Mouse (Mus musculus) cerebellum, postnatal 4 days (tissue): Measurements from ENCODE around the gene Lrrc4.

Experiments used
- DNase-seq, 2 experiments: peaks; one replicate each; pipeline ENCODE4 v3.0.0; 2022; ENCODE audit warnings: low spot score in 2 of 2, mixed read lengths in 1 of 2

Gene Lrrc4

DNA sequence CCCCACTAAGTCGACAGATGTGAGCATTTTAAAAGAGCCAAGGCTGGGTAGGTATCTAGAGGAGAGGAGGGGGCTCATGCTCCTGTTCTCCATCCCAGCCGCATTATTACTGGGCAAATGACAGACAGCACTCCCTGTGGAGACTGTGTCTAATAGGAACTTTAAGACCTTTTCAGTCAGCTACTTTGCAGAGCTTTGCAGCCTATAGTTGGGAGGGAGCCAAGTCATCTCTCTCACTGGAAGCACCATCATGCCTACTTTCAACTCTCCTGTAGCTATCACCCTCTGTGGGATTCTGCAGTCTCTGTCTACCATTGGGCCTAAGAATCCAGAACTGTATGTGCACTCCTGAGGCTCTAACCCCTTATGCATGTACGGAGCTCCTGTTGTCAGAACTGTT lies 5.7 kb downstream of the Lrrc4 start:
- DNase-seq: no peak

- DNase-seq: no peak
These were observed 7.7 kb downstream of the Lrrc4 start for GRCm38 (mm10) chr6:28823802-28824201.

DNA sequence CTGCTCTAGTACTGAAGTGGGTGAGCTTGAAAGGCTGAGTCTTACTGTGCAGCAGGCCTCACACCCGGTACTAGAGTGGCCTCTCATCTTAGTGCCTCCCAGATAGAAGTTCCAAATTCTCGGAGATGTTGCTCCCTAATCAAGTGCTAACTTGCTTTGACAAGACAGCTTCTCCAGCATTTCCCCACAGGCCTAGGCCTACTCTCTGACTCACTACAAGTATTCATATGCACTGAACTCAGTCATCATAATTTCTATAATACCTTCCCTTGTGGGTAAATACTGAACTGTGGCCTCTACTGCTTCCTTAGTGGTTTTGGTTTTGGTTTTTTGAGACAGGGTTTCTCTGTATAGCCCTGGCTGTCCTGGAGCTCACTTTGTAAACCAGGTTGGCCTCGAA lies 8.2 kb downstream of the Lrrc4 start:
- DNase-seq: no peak

- DNase-seq: no peak
These were observed 9.3 kb downstream of the Lrrc4 start for GRCm38 (mm10) chr6:28822296-28822695.

- DNase-seq: no peak
These were observed 11.8 kb downstream of the Lrrc4 start for GRCm38 (mm10) chr6:28819509-28820358.

GRCm38 (mm10) chr6:28817039-28817438 lies 14.5 kb downstream of the Lrrc4 start:
- peak in 1 of 2 experiments; percentile 38 for DNase-seq

- DNase-seq: no peak
These were observed 16.7 kb downstream of the Lrrc4 start for GRCm38 (mm10) chr6:28814895-28815294.

DNA sequence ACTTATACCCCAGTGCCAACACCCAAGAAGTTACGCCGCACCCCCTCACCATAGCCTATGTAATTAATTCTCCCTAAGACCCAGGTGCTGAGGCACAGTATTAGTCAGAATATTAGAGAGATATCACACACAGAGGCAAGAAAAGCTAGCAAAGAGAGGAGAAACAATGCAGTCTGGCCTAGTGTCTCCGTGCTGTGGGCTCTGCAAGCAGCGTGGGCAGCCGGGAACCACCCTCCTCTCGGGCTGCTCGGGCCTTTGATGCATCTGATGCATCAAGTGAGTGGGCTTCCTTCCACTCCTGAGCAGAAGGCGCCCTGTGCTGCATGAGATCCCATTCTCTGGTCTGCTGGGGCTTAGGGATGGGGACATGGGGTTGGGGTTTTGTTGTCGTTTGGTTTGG lies 18.5 kb downstream of the Lrrc4 start:
- no peak for DNase-seq

- DNase-seq: no peak
These were observed 26.8 kb downstream of the Lrrc4 start for GRCm38 (mm10) chr6:28804751-28805150.

DNA sequence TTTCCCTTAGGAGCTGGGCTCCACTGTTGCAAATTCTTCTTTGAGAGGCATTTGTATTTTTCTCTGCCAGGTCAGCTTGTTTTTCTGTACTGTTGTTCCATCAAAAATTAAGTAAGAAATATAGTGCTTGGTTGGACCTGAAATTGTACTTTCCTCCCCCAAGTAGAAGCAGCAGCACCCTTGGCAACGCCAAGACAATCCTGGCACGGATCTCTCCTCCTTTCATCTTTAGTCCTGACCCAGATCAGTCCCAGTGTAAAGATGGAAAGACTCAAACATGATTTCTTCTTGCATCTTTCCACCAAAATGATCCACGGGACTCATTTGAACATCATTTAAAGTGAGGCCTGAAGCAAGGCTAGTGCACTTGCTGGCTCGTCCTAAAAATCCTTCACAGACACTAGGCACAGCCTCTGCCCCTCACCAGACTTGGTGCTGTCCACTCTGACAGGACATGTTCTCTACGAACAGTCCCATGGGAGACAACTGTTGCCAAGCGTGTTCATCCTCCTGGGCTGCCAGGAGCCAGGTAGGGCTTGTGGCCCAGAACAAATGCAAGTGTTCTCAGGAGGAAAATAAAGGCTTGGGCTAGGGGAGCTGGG lies 27.8 kb downstream of the Lrrc4 start:
- DNase-seq: no peak

DNA sequence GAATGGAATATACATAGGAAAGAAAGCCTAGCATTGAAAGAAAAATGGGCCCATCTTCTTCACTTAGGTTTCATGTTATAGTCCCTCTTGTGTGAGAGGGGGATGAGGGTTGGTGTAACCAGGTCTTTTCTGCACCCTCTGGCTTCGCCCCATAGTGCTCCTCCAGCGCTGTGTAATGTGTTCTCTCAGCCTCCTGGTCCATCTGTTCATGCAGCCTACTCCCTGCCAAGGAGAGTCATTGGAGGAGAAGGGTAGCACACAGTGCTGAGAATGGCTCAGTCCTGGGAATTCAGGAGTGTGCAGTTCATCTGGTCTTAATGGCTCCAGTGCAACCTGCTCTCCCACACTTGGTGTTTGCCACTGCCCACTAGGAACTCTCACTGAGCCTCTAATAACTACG lies 30.6 kb downstream of the Lrrc4 start:
- DNase-seq: no peak

GRCm38 (mm10) chr6:28799818-28800217 lies 31.7 kb downstream of the Lrrc4 start:
- DNase-seq: no peak

DNA sequence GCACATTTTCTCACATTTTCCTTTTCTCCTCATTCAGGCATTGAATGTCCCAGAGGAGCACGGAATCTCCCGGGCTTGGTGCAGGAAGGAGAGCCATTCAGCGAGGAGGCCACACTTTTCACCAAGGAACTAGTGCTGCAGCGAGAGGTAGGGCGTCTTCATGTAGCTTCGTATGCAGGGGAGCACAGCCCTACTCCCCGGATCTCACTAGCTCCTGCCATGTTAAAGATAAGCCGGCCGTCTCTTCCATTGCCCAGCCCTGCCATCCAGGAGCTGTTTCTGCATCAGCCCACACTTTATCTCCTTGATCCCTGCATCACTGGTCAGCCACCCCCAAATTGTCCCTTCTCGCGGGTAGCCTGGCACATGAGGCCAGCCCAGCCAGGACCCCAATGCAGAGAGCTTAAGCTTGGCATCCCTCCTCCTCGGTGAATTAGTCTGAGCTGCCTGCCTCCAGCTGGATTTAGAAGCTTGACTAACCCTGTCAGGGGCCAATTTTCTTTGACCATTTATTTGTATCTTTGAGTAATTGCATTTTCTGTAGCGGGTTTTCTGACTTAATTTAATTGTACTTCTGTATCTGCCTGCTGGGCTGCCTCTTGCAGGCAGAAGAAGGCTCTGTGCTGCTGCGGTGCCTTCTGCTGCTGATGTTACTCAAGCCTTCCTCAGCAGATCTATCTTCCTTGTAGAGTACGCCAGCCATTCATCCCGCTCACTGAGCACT lies 35.6 kb downstream of the Lrrc4 start:
- no peak for DNase-seq

GRCm38 (mm10) chr6:28795380-28795779 lies 36.2 kb downstream of the Lrrc4 start:
- no peak for DNase-seq

GRCm38 (mm10) chr6:28791809-28792208 lies 39.7 kb downstream of the Lrrc4 start:
- DNase-seq: no peak

- no peak for DNase-seq
These were observed 40.4 kb downstream of the Lrrc4 start for GRCm38 (mm10) chr6:28791183-28791582.

GRCm38 (mm10) chr6:28789685-28790084 lies 41.9 kb downstream of the Lrrc4 start:
- no peak for DNase-seq

GRCm38 (mm10) chr6:28787133-28787532 lies 44.4 kb downstream of the Lrrc4 start:
- DNase-seq: no peak

GRCm38 (mm10) chr6:28785770-28786169 lies 45.8 kb downstream of the Lrrc4 start:
- DNase-seq: no peak

- DNase-seq: no peak
These were observed 47.6 kb downstream of the Lrrc4 start for GRCm38 (mm10) chr6:28783953-28784352.

DNA sequence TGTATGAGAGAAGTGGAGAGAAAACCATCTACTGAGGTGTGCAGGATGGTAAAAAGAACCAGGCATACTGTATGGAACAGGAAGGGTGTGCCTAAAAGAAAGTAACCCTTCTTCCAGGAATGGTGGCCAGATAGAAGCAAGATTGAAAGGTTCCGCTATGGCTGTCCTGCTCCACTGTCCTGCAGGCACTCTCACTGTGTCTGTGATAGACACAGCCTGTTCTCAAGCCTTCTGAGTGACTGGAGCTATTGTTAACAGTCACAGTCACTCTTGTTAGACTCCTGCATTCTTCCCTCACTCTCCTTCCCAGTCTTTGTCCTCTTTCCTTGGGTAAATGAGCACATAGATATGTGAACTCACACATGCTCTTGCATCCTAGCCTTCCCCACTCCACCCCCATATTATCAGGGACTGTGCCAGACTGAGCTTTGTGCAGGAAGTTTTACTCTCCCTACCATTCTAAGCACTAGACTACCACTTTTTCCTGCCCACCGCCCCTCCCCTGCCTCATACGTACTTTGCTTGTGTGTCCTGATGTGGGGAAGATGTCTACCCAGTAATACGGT lies 48.4 kb downstream of the Lrrc4 start:
- DNase-seq: no peak

DNA sequence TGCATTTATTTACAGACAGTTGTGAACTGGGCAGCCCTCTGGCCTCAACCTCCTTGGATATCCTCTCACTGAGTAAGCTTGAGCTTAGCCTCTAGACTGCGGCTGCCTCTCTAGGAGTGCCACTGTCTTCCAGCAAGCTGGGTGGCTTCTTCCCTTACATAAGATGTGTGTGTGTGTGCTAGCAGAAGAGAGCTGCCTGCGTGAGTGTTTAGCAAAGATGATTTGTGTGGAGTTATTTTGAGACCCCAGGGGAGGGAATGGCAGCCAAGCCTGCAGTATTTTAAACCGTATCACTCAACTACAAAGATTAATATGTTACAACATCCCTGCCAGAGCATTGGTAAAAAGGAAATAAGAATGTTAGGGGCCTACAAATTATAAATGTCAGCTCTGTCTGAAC lies 49.9 kb downstream of the Lrrc4 start:
- no peak for DNase-seq
